Mouse (Mus musculus): ENCODE results near the gene Stard13. TPM values are rescaled to one million over a fixed set of nuclear protein-coding genes. Genes with fewer than 3 reads are reported as not detected.

The Stard13 gene
- total and polyA plus RNA-seq, 3 experiments, result not detected

DNA sequence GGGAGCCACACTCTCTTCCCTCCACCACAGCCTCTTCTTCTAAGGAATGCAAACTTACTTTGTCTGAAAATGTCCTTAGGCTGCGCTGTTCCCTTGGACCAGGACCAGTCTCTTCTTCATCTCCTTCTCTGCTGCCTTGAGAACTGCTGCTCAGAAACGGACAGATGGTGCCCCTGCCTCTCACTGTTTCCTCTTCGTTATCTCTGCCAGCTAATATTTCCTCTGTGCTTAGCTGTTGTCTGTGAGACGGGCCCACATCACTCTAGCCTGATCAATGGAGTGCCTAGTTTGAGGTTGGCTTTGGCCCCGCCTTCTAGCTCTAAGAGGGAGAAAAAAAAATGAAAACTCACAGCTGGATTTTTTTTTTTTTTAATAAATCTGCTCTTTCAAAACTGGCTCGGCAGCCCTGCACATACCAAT is 106.3 kb downstream of the Stard13 start:
- no peaks in the 10 kb centered on the region for H3K79me2 ChIP-seq (ENCODE audit: control insufficient read depth, insufficient read depth, low read length, poor library complexity)
- TF ChIP-seq ZC3H11A (IDR thresholded peaks at IDR 0.05; ENCODE audit: low read depth, low read length) (no peak), TCF12 (IDR thresholded peaks at IDR 0.05; ENCODE audit: low read depth, low read length) (no peak), SIN3A (IDR thresholded peaks at IDR 0.05; ENCODE audit: low read length) (no peak), CHD1 (IDR thresholded peaks at IDR 0.05; ENCODE audit: low read depth, low read length) (no peak), BHLHE40 (IDR thresholded peaks at IDR 0.05; ENCODE audit: borderline replicate concordance, low read depth, low read length) (no peak)
- no peak overlapping the region for H3K4me3 ChIP-seq (ENCODE audit: control insufficient read depth in 1 of 2, insufficient read depth in 1 of 2, low read depth in 2 of 2, low read length in 2 of 2)
- no peak overlapping the region for H3K27ac ChIP-seq (ENCODE audit: control insufficient read depth, low read depth, low read length)
- H3K36me3 ChIP-seq (ENCODE audit: control insufficient read depth in 1 of 2, insufficient read depth in 2 of 2, low read length in 2 of 2), result no peaks in the 10 kb centered on the region
- DNase-seq (ENCODE audit: low read depth, low spot score), result no peak
- no peak overlapping the region for H3K9ac ChIP-seq (ENCODE audit: control insufficient read depth, low read depth, low read length, poor library complexity, severe bottlenecking)
- no peaks in the 10 kb centered on the region for H3K4me1 ChIP-seq (ENCODE audit: control insufficient read depth in 1 of 2, insufficient read depth in 2 of 2, low read length in 2 of 2)
- no peaks in the 10 kb centered on the region; a peak in 1 of 4 replicates for H3K27me3 ChIP-seq (ENCODE audit: control insufficient read depth in 1 of 2, insufficient read depth in 2 of 2, low read length in 2 of 2)
- H3K9me3 ChIP-seq (replicated peaks; ENCODE audit: insufficient read depth, low read length), result no peaks in the 10 kb centered on the region

DNA sequence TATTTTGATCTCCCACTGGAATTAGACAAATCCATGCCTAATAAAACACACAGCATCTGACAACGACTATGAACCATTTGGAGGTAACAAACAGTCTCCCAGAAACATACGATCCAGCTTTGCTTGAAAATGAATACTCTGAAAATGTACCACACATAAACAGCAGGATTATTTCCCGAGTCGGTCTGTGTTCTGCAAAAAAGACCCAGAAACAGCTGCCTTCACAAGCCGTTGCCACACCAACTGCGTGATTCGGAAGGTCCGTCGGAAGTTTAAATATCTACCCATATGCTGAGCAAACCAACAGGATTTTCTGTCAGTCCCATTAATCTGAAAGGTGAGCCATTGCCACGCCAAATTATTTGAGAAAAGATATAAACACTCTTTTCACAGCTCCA is 107.0 kb downstream of the Stard13 start:
- TF ChIP-seq MAX (IDR thresholded peaks at IDR 0.05; ENCODE audit: low read length) (no peak), SMC3 (IDR thresholded peaks at IDR 0.05; ENCODE audit: low read depth, low read length) (no peak)

DNA sequence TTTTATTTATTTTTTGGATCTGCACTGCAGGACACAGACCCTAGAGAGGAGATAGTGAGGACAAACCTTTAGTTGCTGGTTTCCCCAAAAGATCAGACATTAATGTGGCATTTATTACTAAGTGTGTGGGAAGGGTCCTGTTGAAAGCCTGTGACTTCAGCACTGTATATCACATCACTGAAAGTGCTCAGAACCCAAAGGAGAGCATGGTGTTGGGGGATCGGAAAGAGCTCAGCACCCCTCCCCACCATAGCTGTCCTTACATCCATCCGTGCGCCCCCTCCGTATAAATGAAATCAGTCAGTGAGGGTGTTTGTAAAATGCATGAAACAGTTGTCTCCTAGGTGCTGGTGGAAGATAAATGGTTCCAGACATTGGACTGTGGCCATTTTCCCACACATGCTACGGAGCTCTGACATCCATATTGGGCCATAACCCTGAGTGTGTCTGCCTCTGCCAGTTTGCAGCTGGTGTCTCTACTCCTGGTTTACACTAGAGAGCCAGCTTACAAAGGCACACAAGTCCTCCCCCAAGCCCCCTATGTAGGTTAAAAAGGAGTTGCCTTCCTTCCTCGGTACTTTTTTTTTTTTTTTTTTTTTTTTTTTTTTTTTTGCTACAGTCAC is 107.5 kb downstream of the Stard13 start:
- no peak overlapping the region for H3K27ac ChIP-seq (ENCODE audit: control insufficient read depth, low read depth, low read length)
- H3K4me3 ChIP-seq (ENCODE audit: control insufficient read depth in 1 of 2, insufficient read depth in 1 of 2, low read depth in 2 of 2, low read length in 2 of 2), result no peak overlapping the region
- no peaks in the 10 kb centered on the region for H3K4me1 ChIP-seq (ENCODE audit: control insufficient read depth in 1 of 2, insufficient read depth in 2 of 2, low read length in 2 of 2)
- no peaks in the 10 kb centered on the region for H3K79me2 ChIP-seq (ENCODE audit: control insufficient read depth, insufficient read depth, low read length, poor library complexity)
- H3K9ac ChIP-seq (ENCODE audit: control insufficient read depth, low read depth, low read length, poor library complexity, severe bottlenecking), result no peak overlapping the region
- no peaks in the 10 kb centered on the region for H3K9me3 ChIP-seq (replicated peaks; ENCODE audit: insufficient read depth, low read length)
- H3K36me3 ChIP-seq (ENCODE audit: control insufficient read depth in 1 of 2, insufficient read depth in 2 of 2, low read length in 2 of 2), result no peaks in the 10 kb centered on the region
- no peaks in the 10 kb centered on the region; a peak in 1 of 4 replicates for H3K27me3 ChIP-seq (ENCODE audit: control insufficient read depth in 1 of 2, insufficient read depth in 2 of 2, low read length in 2 of 2)
- TF ChIP-seq UBTF (IDR thresholded peaks at IDR 0.05; ENCODE audit: borderline replicate concordance, insufficient read depth, low read depth, low read length), result no peak
- TF ChIP-seq POLR2AphosphoS5 (IDR thresholded peaks at IDR 0.05; ENCODE audit: borderline replicate concordance, low read depth, low read length), result no peak
- TF ChIP-seq MXI1 (IDR thresholded peaks at IDR 0.05; ENCODE audit: low read depth, low read length), result no peak
- DNase-seq (ENCODE audit: low read depth, low spot score), result no peak

More for the DNA sequence above, 107.0 kb downstream of the Stard13 start:
- no peak overlapping the region for H3K9ac ChIP-seq (ENCODE audit: control insufficient read depth, low read depth, low read length, poor library complexity, severe bottlenecking)
- H3K4me3 ChIP-seq (ENCODE audit: control insufficient read depth in 1 of 2, insufficient read depth in 1 of 2, low read depth in 2 of 2, low read length in 2 of 2), result no peak overlapping the region
- H3K27ac ChIP-seq (ENCODE audit: control insufficient read depth, low read depth, low read length), result no peak overlapping the region
- no peaks in the 10 kb centered on the region for H3K36me3 ChIP-seq (ENCODE audit: control insufficient read depth in 1 of 2, insufficient read depth in 2 of 2, low read length in 2 of 2)
- no peaks in the 10 kb centered on the region for H3K4me1 ChIP-seq (ENCODE audit: control insufficient read depth in 1 of 2, insufficient read depth in 2 of 2, low read length in 2 of 2)
- no peaks in the 10 kb centered on the region for H3K9me3 ChIP-seq (replicated peaks; ENCODE audit: insufficient read depth, low read length)
- H3K79me2 ChIP-seq (ENCODE audit: control insufficient read depth, insufficient read depth, low read length, poor library complexity), result no peaks in the 10 kb centered on the region
- no peak for DNase-seq (ENCODE audit: low read depth, low spot score)
- H3K27me3 ChIP-seq (ENCODE audit: control insufficient read depth in 1 of 2, insufficient read depth in 2 of 2, low read length in 2 of 2), result no peaks in the 10 kb centered on the region; a peak in 1 of 4 replicates

Measured in MEL (cell line).